In genomic region chr5:62622848-62623479, GRCm38 (mm10) we compare ENCODE assay signal across 12 mouse cellular contexts.
"Had no signal": no experiment of that assay in that cellular context is flagged by ENCODE, and none has a peak within 500 bp of the region (broad histone marks: within the 10 kb centered on the region; RNA-seq: fewer than 3 reads in every experiment).

No protein-coding gene starts in this region.

- H3K27ac ChIP-seq: hindbrain, embryonic 14.5 days; intestine, embryonic 15.5 days; layer of hippocampus, adult 2 months; limb, embryonic 12.5 days; liver, embryonic 13.5 days; midbrain, embryonic 10.5 days; neural tube, embryonic 15.5 days had no signal

- ATAC-seq: intestine, embryonic 15.5 days had no signal

- H3K4me1 ChIP-seq: intestine, embryonic 15.5 days; limb, embryonic 12.5 days; liver, embryonic 13.5 days; midbrain, embryonic 10.5 days; neural tube, embryonic 15.5 days had no signal

- H3K36me3 ChIP-seq: intestine, embryonic 15.5 days; limb, embryonic 12.5 days; liver, embryonic 13.5 days; midbrain, embryonic 10.5 days; neural tube, embryonic 15.5 days had no signal

- H3K4me3 ChIP-seq: intestine, embryonic 15.5 days; layer of hippocampus, adult 2 months; limb, embryonic 12.5 days; liver, embryonic 13.5 days; midbrain, embryonic 10.5 days; myocyte; neural tube, embryonic 15.5 days had no signal

- H3K9me3 ChIP-seq: intestine, embryonic 15.5 days; limb, embryonic 12.5 days; liver, embryonic 13.5 days; midbrain, embryonic 10.5 days; neural tube, embryonic 15.5 days had no signal

- H3K9ac ChIP-seq: hindbrain, embryonic 14.5 days; intestine, embryonic 15.5 days; limb, embryonic 12.5 days; liver, embryonic 13.5 days; neural tube, embryonic 15.5 days had no signal

- H3K4me2 ChIP-seq: hindbrain, embryonic 14.5 days; intestine, embryonic 15.5 days; limb, embryonic 12.5 days; liver, embryonic 13.5 days; neural tube, embryonic 15.5 days had no signal

- DNase-seq: liver, embryonic 13.5 days; midbrain, embryonic 14.5 days; right cerebral cortex, adult 18-20 months; thymus, adult 18-20 months; thymus, postnatal 14 days had no signal

- H3K27me3 ChIP-seq: intestine, embryonic 15.5 days; limb, embryonic 12.5 days; liver, embryonic 13.5 days; neural tube, embryonic 15.5 days had no signal
